Mouse (Mus musculus): Measurements from ENCODE around the gene Phip. TPM values are rescaled to one million over a fixed set of nuclear protein-coding genes. Genes with fewer than 3 reads are reported as not detected.

The Phip gene
- total and polyA plus RNA-seq, 3 experiments: 16.2 to 49.2 (median 18.1) TPM

DNA sequence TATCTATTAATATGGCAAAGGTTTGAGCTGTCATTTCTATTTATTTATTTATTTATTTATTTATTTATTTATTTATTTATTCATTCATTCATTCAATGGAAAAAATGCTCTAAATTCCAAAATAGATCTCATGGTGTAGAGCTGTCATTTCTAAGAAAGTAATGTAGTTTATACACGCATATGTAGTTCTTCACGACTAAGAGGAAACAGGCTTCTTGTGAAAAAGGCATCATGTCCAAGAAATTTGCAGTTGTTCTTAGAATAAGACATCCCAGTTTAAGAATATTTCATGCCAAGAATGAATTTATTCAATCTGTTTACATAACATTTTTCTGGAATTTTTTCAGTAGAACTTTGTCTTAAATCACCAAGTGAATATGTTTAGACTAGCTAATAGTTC lies 114.5 kb downstream of the Phip start:
- no peaks in the 10 kb centered on the region for H3K79me2 ChIP-seq (ENCODE audit: control insufficient read depth, insufficient read depth, low read length, poor library complexity)
- DNase-seq (ENCODE audit: low read depth, low spot score): no peak
- peaks cover 0 to 8% of the 10 kb centered on the region in 2 experiments; a peak in 2 of 4 replicates for H3K36me3 ChIP-seq (ENCODE audit: control insufficient read depth in 1 of 2, insufficient read depth in 2 of 2, low read length in 2 of 2)
- no peak overlapping the region for H3K4me3 ChIP-seq (ENCODE audit: control insufficient read depth in 1 of 2, insufficient read depth in 1 of 2, low read depth in 2 of 2, low read length in 2 of 2)
- H3K27me3 ChIP-seq (ENCODE audit: control insufficient read depth in 1 of 2, insufficient read depth in 2 of 2, low read length in 2 of 2): no peaks in the 10 kb centered on the region
- H3K9me3 ChIP-seq (replicated peaks; ENCODE audit: insufficient read depth, low read length): no peaks in the 10 kb centered on the region
- H3K27ac ChIP-seq (ENCODE audit: control insufficient read depth, low read depth, low read length): no peak overlapping the region
- peaks cover 0 to 3% of the 10 kb centered on the region in 2 experiments for H3K4me1 ChIP-seq (ENCODE audit: control insufficient read depth in 1 of 2, insufficient read depth in 2 of 2, low read length in 2 of 2)
- TF ChIP-seq CTCF (IDR thresholded peaks at IDR 0.05 in 2 of 3, conservative IDR thresholded peaks at IDR 0.05 in 1 of 3; ENCODE audit: control insufficient read depth in 1 of 3, insufficient read depth in 1 of 3, low read depth in 2 of 3, low read length in 3 of 3, poor library complexity in 1 of 3, severe bottlenecking in 1 of 3) (no peak), ZMIZ1 (IDR thresholded peaks at IDR 0.05; ENCODE audit: low read depth, low read length) (no peak), CHD2 (IDR thresholded peaks at IDR 0.05; ENCODE audit: low read length) (no peak), MAFK (IDR thresholded peaks at IDR 0.05; ENCODE audit: borderline replicate concordance, low read depth, low read length) (no peak), ZNF384 (IDR thresholded peaks at IDR 0.05; ENCODE audit: low read depth, low read length) (no peak), MYC (IDR thresholded peaks at IDR 0.05; ENCODE audit: low read depth, low read length) (no peak), RCOR1 (IDR thresholded peaks at IDR 0.05; ENCODE audit: low read depth, low read length) (no peak), NELFE (IDR thresholded peaks at IDR 0.05; ENCODE audit: low read depth, low read length) (no peak), GATA1 (IDR thresholded peaks at IDR 0.05; ENCODE audit: low read depth, low read length) (no peak), RAD21 (IDR thresholded peaks at IDR 0.05; ENCODE audit: low read depth, low read length) (no peak), EP300 (IDR thresholded peaks at IDR 0.05; ENCODE audit: low read depth in 1 of 2, low read length in 2 of 2) (no peak)
- H3K9ac ChIP-seq (ENCODE audit: control insufficient read depth, low read depth, low read length, poor library complexity, severe bottlenecking): no peak overlapping the region

DNA sequence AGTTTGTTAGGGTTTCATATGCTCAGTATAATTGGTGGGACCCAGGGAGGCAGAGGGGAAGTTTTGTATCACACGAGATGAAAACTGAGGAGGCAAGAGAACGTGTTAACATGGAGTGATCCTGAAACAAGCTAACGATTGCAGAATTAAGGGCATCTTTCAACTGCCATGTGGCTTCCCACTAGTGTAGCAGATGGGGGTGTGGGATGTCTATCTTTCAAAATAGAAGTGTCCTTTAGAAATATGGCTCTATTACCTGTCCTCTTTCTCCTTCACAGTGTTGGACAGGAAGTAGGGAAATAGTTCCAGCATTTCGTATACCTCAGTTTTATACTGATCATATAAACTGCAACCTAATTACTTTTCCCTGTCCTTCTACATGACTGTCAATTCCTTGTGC lies 119.1 kb downstream of the Phip start:
- TF ChIP-seq POLR2A (IDR thresholded peaks at IDR 0.05; ENCODE audit: control insufficient read depth in 1 of 2, insufficient read depth in 1 of 2, low read depth in 1 of 2, low read length in 2 of 2, poor library complexity in 1 of 2): no peak
- no peak for TF ChIP-seq E2F4 (IDR thresholded peaks at IDR 0.05; ENCODE audit: borderline replicate concordance, low read depth, low read length)
- no peak for TF ChIP-seq UBTF (IDR thresholded peaks at IDR 0.05; ENCODE audit: borderline replicate concordance, insufficient read depth, low read depth, low read length)
- TF ChIP-seq RAD21 (IDR thresholded peaks at IDR 0.05; ENCODE audit: low read depth, low read length): no peak
- no peak for TF ChIP-seq ELF1 (IDR thresholded peaks at IDR 0.05; ENCODE audit: low read depth, low read length)
- no peak for TF ChIP-seq RCOR1 (IDR thresholded peaks at IDR 0.05; ENCODE audit: low read depth, low read length)
- TF ChIP-seq USF2 (IDR thresholded peaks at IDR 0.05; ENCODE audit: borderline replicate concordance in 1 of 2, insufficient read depth in 1 of 2, low read depth in 1 of 2, low read length in 2 of 2): no peak
- no peak for TF ChIP-seq POLR2AphosphoS2 (IDR thresholded peaks at IDR 0.05; ENCODE audit: low read length)
- TF ChIP-seq HCFC1 (IDR thresholded peaks at IDR 0.05; ENCODE audit: low read depth, low read length): no peak
- no peak for TF ChIP-seq MEF2A (IDR thresholded peaks at IDR 0.05; ENCODE audit: extremely low read depth, insufficient replicate concordance, low read depth, low read length, poor library complexity, severe bottlenecking)
- no peak for TF ChIP-seq JUND (IDR thresholded peaks at IDR 0.05; ENCODE audit: low read depth, low read length)
- TF ChIP-seq MYB (IDR thresholded peaks at IDR 0.05; ENCODE audit: low read depth, low read length): no peak
- no peak for DNase-seq (ENCODE audit: low read depth, low spot score)
- no peak overlapping the region for H3K9ac ChIP-seq (ENCODE audit: control insufficient read depth, low read depth, low read length, poor library complexity, severe bottlenecking)
- H3K36me3 ChIP-seq (ENCODE audit: control insufficient read depth in 1 of 2, insufficient read depth in 2 of 2, low read length in 2 of 2): peaks cover 0 to 4% of the 10 kb centered on the region in 2 experiments; a peak in 2 of 4 replicates
- no peaks in the 10 kb centered on the region for H3K27me3 ChIP-seq (ENCODE audit: control insufficient read depth in 1 of 2, insufficient read depth in 2 of 2, low read length in 2 of 2)
- no peaks in the 10 kb centered on the region for H3K9me3 ChIP-seq (replicated peaks; ENCODE audit: insufficient read depth, low read length)
- H3K4me3 ChIP-seq (ENCODE audit: control insufficient read depth in 1 of 2, insufficient read depth in 1 of 2, low read depth in 2 of 2, low read length in 2 of 2): no peak overlapping the region
- peaks cover 0 to 3% of the 10 kb centered on the region in 2 experiments; a peak in 2 of 4 replicates for H3K4me1 ChIP-seq (ENCODE audit: control insufficient read depth in 1 of 2, insufficient read depth in 2 of 2, low read length in 2 of 2)
- H3K79me2 ChIP-seq (ENCODE audit: control insufficient read depth, insufficient read depth, low read length, poor library complexity): no peaks in the 10 kb centered on the region
- H3K27ac ChIP-seq (ENCODE audit: control insufficient read depth, low read depth, low read length): no peak overlapping the region
